Mouse (Mus musculus): ENCODE data around the gene Trip10.

Trip10 gene

DNA sequence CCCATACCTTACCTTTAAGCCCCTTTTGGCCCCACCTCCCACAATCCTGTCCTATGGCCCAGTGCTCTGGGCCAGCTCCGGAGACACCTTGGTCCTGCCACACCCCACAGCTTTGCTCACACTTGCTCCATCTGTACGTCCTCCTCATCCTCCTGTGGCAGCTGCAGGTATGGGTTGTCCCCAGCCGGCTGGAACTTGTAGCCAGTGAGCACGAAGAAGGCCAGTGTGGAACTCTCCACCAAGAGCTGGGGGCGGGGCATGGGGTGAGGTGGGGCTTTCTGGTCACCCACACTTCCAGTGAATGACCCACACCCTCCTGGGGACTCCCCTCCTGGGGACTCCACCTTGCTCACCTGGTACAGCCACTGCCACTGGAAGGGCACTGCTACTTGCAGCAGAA lies 13.5 kb upstream of the Trip10 start:
- 94% methylated on average over 5 of the region's 5 CpGs for WGBS

- WGBS: 95% methylated on average over 9 of the region's 9 CpGs
Observed at GRCm38 (mm10) chr17:57237181-57237580, 12.1 kb upstream of the Trip10 start.

DNA sequence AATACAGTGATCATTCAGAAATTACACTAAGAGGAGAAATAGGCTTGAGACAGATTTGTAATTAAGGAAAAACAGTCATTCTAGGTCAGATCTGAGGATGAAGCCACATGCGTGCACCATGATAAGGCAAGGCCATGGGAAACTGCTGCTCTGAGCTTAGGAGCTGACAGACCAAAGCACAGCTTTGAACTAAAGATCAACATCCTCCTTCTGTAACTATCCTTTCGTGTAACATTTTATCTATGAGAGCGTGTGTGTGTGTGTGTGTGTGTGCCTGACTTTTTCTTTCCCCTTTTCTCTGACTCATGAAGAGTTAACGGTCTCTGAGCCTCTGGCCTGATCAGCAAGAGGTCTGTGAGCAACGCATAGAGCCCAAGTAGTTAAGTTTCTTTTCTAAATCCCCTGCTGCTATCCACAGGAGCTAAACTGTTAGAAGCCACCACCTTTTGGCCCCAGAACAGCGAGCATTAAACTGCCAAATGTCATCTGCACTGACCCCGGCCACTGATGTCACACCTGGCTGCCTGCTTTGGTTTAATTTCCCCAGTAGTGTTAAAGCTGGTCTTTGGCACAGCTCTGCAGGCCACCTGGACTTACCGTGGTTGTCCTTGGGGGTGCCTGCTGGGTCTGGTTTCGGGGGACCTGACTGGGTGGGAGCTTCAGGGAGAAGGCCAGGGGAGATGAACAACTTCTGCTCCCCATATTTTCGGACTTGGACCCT lies 5.4 kb upstream of the Trip10 start:
- 82% methylated on average over 10 of the region's 10 CpGs for WGBS

DNA sequence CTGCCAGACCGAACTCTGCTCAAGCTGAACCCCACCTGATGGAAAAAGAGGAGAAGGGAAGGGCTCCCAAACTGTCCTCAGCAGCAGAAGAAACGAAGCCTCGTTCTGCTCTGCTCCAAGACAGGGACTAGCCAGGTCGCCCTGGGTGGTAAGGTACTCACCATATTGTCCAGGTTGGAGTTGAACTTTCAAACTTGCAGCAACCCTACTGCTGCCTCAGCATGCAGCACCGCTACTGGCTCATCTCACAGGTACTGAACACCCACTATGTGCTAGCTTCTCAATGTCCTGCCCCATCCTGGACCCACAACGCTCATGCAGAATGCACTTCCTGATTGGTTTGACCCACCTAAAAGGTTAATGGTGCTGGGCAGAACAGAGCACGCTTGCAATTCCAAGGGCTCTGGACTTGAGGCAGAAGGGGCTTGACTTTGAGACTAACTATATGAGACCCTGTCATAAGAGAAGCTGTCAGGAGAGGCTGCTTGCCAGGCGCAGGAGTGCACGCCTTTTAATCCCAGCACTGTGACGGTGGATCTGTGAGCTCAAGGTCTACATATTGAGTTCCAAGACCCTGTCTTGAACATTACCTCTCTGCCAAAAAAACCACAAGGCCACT lies 3.8 kb upstream of the Trip10 start:
- WGBS: 93% methylated on average over 10 of the region's 10 CpGs

GRCm38 (mm10) chr17:57246663-57247392 lies 2.4 kb upstream of the Trip10 start:
- 4% methylated on average over 18 of the region's 18 CpGs for WGBS

DNA sequence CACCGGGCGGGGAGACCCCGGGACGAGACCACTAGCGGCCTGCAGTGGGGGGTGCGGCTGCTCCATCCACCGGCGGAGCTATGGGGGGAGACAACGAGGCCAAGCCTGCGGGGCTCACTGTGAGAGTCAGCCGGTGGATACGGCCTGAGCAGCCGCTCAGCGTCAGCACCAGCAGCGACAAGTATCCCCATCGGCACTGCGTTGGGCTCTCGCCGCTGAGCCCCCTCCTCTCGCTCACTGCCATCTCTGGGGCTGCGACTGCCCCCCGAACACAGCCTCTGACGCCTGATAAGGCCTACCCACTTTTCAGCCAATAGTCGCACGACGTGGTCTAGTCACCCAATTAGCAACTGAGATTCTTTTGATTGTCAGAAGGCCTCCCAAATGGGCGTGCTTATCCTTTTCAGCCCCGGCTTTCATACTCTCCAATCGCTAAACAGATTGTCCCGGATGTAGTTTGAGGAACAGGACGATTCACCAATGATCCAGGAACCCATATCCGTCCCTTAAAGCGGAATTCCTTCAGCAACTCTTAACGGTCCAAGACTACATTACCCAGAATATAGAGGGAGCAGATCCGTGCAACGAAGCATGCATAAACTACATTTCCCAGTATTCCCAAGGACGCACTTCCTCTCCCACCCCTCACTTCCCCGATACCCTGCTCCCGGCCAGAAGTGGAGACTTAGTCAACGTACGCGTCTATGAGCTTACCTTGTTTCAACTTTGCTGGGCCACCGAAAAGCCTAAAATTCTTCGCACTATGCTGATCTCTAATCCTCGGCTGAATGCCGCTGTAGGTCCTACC lies 1.7 kb upstream of the Trip10 start:
- WGBS: under 1% methylated on average over 46 of the region's 46 CpGs

GRCm38 (mm10) chr17:57248201-57248699 lies 1.0 kb upstream of the Trip10 start, which contains the start of gene Gpr108:
Gene Gpr108, minus strand, starts transcription at chr17:57248446.
- under 1% methylated on average over 12 of the region's 12 CpGs for WGBS

DNA sequence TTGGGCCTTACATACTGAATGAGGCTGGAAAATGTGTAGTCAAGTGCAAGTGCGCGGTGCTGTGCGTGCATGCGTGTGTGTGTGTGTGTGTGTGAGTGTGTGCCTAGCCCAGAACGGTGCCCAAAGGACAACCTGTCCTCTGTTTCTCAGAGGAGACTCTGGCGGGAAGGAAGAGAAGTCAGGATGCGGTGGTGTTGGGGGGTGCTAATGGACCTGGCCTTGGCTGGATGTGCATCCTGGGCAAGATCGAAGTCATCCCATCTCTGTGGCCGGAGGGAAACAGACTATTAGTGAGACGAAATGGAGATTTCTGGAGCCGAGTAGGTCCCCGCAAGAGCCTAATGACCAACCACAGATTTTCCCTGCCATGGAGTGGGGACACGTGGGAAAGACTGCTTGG lies 484 bp upstream of the Trip10 start:
- WGBS: 7% methylated on average over 13 of the region's 13 CpGs

- WGBS: 7% methylated on average over 33 of the region's 33 CpGs
Observed at GRCm38 (mm10) chr17:57250461-57251160, 1.4 kb downstream of the Trip10 start.

DNA sequence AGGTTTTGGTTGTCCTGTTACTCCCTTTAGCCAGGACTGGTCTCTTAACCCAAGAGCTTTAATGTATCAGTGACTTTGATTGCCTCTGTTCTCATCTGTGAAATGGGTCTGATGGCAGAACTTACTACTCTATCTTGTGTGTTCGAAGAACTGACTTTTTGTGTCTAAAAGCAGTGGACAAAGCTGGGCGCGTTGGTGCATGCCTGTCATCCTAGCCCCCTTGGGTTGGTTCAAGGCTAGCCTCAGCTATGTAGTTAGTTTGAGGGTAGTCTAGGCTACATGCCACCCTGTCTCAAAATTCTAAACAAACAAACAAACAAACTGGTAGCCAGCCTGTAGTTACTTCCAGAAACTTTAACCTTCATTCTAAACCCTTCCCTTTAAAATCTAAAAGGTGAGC lies 2.2 kb downstream of the Trip10 start:
- 93% methylated on average over 3 of the region's 3 CpGs for WGBS

- 87% methylated on average over 6 of the region's 6 CpGs for WGBS
Observed at GRCm38 (mm10) chr17:57253306-57253705, 4.1 kb downstream of the Trip10 start.

DNA sequence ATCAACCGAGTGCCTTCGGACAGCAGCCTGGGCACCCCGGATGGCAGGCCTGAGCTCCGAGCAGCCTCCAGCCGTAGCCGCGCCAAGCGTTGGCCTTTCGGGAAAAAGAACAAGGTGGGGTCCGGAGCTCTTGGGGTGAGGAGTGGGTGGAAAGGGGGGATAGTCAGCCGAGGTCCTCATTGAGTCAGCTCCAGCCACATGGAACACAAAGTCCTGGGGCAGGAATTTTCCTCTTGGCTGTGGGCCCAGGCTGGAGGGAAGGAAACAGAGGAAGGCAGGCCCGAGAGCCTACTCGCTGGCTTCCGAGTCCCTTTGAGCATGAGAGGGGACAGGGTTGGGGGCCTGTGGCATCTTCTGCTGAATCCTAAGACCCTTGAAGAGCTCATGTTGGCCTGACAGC lies 6.1 kb downstream of the Trip10 start:
- 89% methylated on average over 14 of the region's 14 CpGs for WGBS

- 95% methylated on average over 22 of the region's 22 CpGs for WGBS
Observed at GRCm38 (mm10) chr17:57256921-57257485, 7.7 kb downstream of the Trip10 start.

- WGBS: 96% methylated on average over 3 of the region's 3 CpGs
Observed at GRCm38 (mm10) chr17:57258191-57258590, 8.9 kb downstream of the Trip10 start.

- WGBS: 54% methylated on average over 8 of the region's 8 CpGs
Observed at GRCm38 (mm10) chr17:57259742-57260141, 10.5 kb downstream of the Trip10 start.

DNA sequence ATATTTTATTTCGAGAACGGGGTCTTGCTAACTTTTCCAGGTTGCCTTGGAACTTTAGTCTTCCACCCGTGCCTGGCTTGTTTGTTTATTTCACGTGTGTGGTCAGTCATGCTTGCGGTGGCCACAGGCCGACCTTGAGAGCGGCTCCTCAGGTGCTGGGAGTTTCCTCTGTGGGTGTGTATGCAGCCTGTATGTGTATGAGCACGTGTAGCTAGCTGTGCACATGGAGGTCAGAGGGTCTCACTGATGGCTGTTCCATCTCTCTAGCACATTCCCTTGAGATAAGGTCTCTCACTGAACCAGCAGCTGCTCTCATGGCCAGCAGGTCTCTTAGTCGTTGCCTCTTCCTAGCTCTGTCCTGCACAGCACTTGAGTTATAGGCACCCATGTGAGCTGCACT lies 11.1 kb downstream of the Trip10 start:
- 94% methylated on average over 9 of the region's 9 CpGs for WGBS

DNA sequence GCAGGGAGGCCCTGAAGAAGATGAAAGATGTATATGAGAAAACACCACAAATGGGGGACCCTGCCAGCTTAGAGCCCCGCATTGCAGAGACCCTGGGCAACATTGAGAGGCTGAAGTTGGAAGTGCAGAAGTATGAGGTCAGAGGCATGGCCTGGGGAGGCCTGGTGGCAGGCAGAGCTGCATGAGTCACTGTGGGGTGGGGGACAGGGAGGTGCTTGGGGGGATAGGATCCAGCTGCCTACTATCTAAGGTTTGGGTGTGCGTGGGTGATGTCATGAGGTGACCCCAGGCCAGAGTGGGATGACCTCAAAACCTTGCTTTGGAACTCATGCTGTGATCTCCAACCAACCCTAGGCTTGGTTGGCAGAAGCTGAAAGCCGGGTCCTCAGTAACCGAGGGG lies 12.0 kb downstream of the Trip10 start:
- 92% methylated on average over 4 of the region's 4 CpGs for WGBS

DNA sequence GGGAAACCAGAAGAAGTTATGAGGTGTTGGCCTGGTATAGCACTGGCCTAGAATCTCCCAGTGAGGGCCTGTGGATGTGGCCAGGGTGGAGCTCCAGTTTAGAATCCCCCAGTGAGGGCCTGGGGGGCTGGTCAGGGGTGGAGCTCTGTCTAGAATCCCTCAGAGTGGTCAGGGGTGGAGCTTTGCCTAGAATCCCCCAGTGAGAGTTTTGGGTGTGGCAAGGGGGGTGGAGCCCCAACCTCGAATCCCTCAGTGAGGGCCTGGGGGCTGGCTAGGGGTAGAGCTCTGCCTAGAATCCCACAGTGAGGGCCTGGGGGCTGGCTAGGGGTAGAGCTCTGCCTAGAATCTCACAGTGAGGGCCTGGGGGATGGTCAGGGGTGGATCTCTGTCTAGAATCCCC lies 12.5 kb downstream of the Trip10 start:
- 32% methylated on average over 1 of the region's 1 CpGs for WGBS

DNA sequence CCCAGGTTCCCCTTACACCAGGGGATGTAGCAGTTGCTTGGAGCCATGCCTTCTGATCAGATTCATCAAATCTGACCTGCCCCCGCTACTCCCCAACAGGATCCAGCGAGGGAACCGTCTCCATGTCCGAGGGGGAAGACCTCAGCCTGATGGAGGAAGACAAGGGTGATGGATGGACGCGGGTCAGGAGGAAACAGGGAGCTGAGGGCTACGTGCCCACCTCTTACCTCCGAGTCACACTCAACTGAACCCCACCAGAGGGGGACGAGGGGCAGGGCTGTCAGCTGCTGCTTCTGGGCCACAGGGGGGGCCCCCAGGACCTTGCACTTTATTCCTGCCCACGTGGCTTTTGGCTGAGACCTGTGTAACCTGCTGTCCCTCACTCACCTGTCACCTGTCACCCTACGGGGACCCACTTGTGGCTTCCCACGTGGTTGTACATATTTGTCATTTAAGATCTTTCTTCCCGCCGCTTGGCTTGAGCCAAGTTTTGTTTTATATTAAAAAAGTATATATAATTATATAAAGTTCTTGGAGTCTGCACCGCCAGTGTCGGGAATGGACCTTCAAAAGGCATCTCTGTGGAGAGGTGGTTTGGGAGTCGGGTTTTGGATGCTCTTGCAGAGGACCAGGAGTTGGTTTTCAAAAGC lies 13.8 kb downstream of the Trip10 start:
- 96% methylated on average over 17 of the region's 17 CpGs for WGBS

DNA sequence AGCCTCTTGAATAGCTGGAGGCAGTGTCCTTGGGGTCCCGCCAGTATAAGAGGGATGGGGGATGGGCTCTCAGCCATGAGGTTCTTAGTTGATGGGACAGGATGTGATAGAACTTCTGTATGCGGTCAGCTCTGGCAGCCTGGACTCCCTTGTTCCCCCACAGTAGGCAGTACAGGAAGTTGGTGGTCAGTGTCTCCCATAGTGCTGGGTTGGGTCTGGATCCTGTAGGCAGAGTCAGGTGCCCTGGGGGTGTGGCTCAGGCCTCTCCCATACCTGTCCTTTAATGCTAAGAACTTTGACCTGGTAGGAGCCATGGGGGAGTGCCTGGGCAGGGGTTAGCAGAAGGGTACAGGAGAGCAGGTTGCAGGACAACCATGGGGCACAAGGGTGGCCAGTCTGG lies 14.9 kb downstream of the Trip10 start:
- 85% methylated on average over 2 of the region's 2 CpGs for WGBS

Data from cerebral cortex, adult 2 months (tissue).